Mouse (Mus musculus): ENCODE measurements at regions not wholly inside any gene's neighbourhood (a gene's known extent, or its start where the extent isn't known, plus 50 kb on each side); places are given as distances from the start of the nearest gene placed in this dataset.
"Not testable (repeated sequence)": the region's sequence is repeated elsewhere in the genome, so short reads cannot be mapped to it uniquely, and the experiment has no call there.

GRCm38 (mm10) chr14:53255962-53256361 lies 760.4 kb upstream of the Olfr1507 start:
- in situ Hi-C loops (cut with MboI; ENCODE audit: low pct_unique_long_range_greater_than_20kb in 1 of 2, low sequenced_read_pairs in 2 of 2, unreplicated experiment in 1 of 2), result not testable (repeated sequence)

GRCm38 (mm10) chr14:53253470-53253869 lies 757.9 kb upstream of the Olfr1507 start:
- in situ Hi-C loops (cut with MboI; ENCODE audit: low pct_unique_long_range_greater_than_20kb in 1 of 2, low sequenced_read_pairs in 2 of 2, unreplicated experiment in 1 of 2), result not testable (repeated sequence)

GRCm38 (mm10) chr14:53231142-53231541 lies 735.6 kb upstream of the Olfr1507 start:
- in situ Hi-C loops (cut with MboI; ENCODE audit: low pct_unique_long_range_greater_than_20kb in 1 of 2, low sequenced_read_pairs in 2 of 2, unreplicated experiment in 1 of 2), result not testable (repeated sequence)

- in situ Hi-C loops (cut with MboI; ENCODE audit: low pct_unique_long_range_greater_than_20kb in 1 of 2, low sequenced_read_pairs in 2 of 2, unreplicated experiment in 1 of 2), result not testable (repeated sequence)
These were observed 729.2 kb upstream of the Olfr1507 start for GRCm38 (mm10) chr14:53224789-53225188.

GRCm38 (mm10) chr14:53210554-53210953 lies 715.0 kb upstream of the Olfr1507 start:
- in situ Hi-C loops (cut with MboI; ENCODE audit: low pct_unique_long_range_greater_than_20kb in 1 of 2, low sequenced_read_pairs in 2 of 2, unreplicated experiment in 1 of 2), result not testable (repeated sequence)

GRCm38 (mm10) chr14:53209258-53209657 lies 713.7 kb upstream of the Olfr1507 start:
- in situ Hi-C loops (cut with MboI; ENCODE audit: low pct_unique_long_range_greater_than_20kb in 1 of 2, low sequenced_read_pairs in 2 of 2, unreplicated experiment in 1 of 2), result not testable (repeated sequence)

- in situ Hi-C loops (cut with MboI; ENCODE audit: low pct_unique_long_range_greater_than_20kb in 1 of 2, low sequenced_read_pairs in 2 of 2, unreplicated experiment in 1 of 2), result not testable (repeated sequence)
These were observed 695.4 kb upstream of the Olfr1507 start for GRCm38 (mm10) chr14:53190931-53191330.

GRCm38 (mm10) chr14:53174099-53174498 lies 678.5 kb upstream of the Olfr1507 start:
- in situ Hi-C loops (cut with MboI; ENCODE audit: low pct_unique_long_range_greater_than_20kb in 1 of 2, low sequenced_read_pairs in 2 of 2, unreplicated experiment in 1 of 2), result not testable (repeated sequence)

- in situ Hi-C loops (cut with MboI; ENCODE audit: low pct_unique_long_range_greater_than_20kb in 1 of 2, low sequenced_read_pairs in 2 of 2, unreplicated experiment in 1 of 2), result not testable (repeated sequence)
These were observed 670.8 kb upstream of the Olfr1507 start for GRCm38 (mm10) chr14:53166327-53166726.

- in situ Hi-C loops (cut with MboI; ENCODE audit: low pct_unique_long_range_greater_than_20kb in 1 of 2, low sequenced_read_pairs in 2 of 2, unreplicated experiment in 1 of 2), result not testable (repeated sequence)
These were observed 663.5 kb upstream of the Olfr1507 start for GRCm38 (mm10) chr14:53159012-53159411.

GRCm38 (mm10) chr14:53134783-53135182 lies 639.2 kb upstream of the Olfr1507 start:
- in situ Hi-C loops (cut with MboI; ENCODE audit: low pct_unique_long_range_greater_than_20kb in 1 of 2, low sequenced_read_pairs in 2 of 2, unreplicated experiment in 1 of 2), result not testable (repeated sequence)

- in situ Hi-C loops (cut with MboI; ENCODE audit: low pct_unique_long_range_greater_than_20kb in 1 of 2, low sequenced_read_pairs in 2 of 2, unreplicated experiment in 1 of 2), result not testable (repeated sequence)
These were observed 636.8 kb upstream of the Olfr1507 start for GRCm38 (mm10) chr14:53132390-53132789.

- in situ Hi-C loops (cut with MboI; ENCODE audit: low pct_unique_long_range_greater_than_20kb in 1 of 2, low sequenced_read_pairs in 2 of 2, unreplicated experiment in 1 of 2), result not testable (repeated sequence)
These were observed 626.2 kb upstream of the Olfr1507 start for GRCm38 (mm10) chr14:53121704-53122103.

GRCm38 (mm10) chr14:53109732-53110131 lies 614.2 kb upstream of the Olfr1507 start:
- in situ Hi-C loops (cut with MboI; ENCODE audit: low pct_unique_long_range_greater_than_20kb in 1 of 2, low sequenced_read_pairs in 2 of 2, unreplicated experiment in 1 of 2), result not testable (repeated sequence)

GRCm38 (mm10) chr14:53101362-53101761 lies 605.8 kb upstream of the Olfr1507 start:
- in situ Hi-C loops (cut with MboI; ENCODE audit: low pct_unique_long_range_greater_than_20kb in 1 of 2, low sequenced_read_pairs in 2 of 2, unreplicated experiment in 1 of 2), result not testable (repeated sequence)

- in situ Hi-C loops (cut with MboI; ENCODE audit: low pct_unique_long_range_greater_than_20kb in 1 of 2, low sequenced_read_pairs in 2 of 2, unreplicated experiment in 1 of 2), result not testable (repeated sequence)
These were observed 595.4 kb upstream of the Olfr1507 start for GRCm38 (mm10) chr14:53090921-53091320.

GRCm38 (mm10) chr14:53081853-53082252 lies 586.3 kb upstream of the Olfr1507 start:
- in situ Hi-C loops (cut with MboI; ENCODE audit: low pct_unique_long_range_greater_than_20kb in 1 of 2, low sequenced_read_pairs in 2 of 2, unreplicated experiment in 1 of 2), result not testable (repeated sequence)

- in situ Hi-C loops (cut with MboI; ENCODE audit: low pct_unique_long_range_greater_than_20kb in 1 of 2, low sequenced_read_pairs in 2 of 2, unreplicated experiment in 1 of 2), result not testable (repeated sequence)
These were observed 585.6 kb upstream of the Olfr1507 start for GRCm38 (mm10) chr14:53081024-53081711.

- in situ Hi-C loops (cut with MboI; ENCODE audit: low pct_unique_long_range_greater_than_20kb in 1 of 2, low sequenced_read_pairs in 2 of 2, unreplicated experiment in 1 of 2), result not testable (repeated sequence)
These were observed 585.0 kb upstream of the Olfr1507 start for GRCm38 (mm10) chr14:53080556-53080955.

GRCm38 (mm10) chr14:53075937-53076336 lies 580.4 kb upstream of the Olfr1507 start:
- in situ Hi-C loops (cut with MboI; ENCODE audit: low pct_unique_long_range_greater_than_20kb in 1 of 2, low sequenced_read_pairs in 2 of 2, unreplicated experiment in 1 of 2), result not testable (repeated sequence)
